ENCODE assay signal across 1 mouse cellular context in genomic region chr10:75302536-75302935, GRCm38 (mm10).
TF ChIP-seq lines count a peak whose summit lies in the region.

No protein-coding gene starts in this region.

TF ChIP-seq in MEL, 35 proteins besides CTCF, POLR2A, EP300 and RAD21 (continued from another document):
- TF ChIP-seq CHD2 (IDR thresholded peaks at IDR 0.05; ENCODE audit: low read length): no peak
